Mouse (Mus musculus) lung, postnatal 10 days (tissue): ENCODE measurements around the gene Ankrd53.
"Not testable (repeated sequence)": the region's sequence is repeated elsewhere in the genome, so short reads cannot be mapped to it uniquely, and the experiment has no call there.

Experiments
- DNase-seq: peaks from one replicate; pipeline ENCODE4 v3.0.0; 2021

Gene Ankrd53

DNA sequence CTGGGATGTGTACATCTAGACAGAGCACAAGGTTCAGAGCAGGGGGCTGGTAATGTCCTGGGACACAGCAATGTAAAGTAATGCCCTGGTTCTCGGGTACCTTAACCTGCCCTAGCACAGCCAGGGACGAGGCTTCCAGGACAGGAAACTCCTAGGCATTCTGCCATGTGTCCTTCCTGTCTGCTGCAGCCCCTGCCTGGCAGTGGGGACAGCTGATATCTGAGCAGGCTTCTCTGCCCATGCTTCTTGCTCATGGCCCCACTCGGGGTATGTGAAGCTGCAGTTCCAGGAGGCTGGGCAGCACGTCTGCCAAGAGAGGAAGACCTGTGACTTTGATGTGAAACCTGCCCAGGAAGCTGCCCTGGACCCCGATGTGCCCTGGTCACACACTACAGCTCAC lies 6.0 kb downstream of the Ankrd53 start:
- DNase-seq, result peak; percentile 16

DNA sequence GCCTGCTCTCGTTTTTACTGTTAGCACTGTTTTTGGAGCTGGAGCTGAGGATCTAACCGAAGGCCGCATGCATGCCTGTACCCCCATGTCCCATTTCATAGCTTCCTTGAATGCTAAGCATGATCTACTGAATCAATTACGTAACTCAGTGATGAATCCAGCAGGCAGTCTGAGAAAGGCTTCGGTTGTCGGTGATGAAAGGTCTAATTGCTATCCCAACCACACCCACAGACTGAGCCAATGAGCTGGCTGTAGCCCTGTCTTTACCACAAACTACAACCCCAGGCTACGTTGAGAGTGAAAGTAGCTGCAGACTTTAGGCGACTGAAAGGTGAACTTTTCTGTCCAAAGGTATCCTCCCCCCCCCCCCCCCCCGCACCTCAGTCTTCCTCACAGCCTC lies 11.7 kb downstream of the Ankrd53 start:
- no peak for DNase-seq

DNA sequence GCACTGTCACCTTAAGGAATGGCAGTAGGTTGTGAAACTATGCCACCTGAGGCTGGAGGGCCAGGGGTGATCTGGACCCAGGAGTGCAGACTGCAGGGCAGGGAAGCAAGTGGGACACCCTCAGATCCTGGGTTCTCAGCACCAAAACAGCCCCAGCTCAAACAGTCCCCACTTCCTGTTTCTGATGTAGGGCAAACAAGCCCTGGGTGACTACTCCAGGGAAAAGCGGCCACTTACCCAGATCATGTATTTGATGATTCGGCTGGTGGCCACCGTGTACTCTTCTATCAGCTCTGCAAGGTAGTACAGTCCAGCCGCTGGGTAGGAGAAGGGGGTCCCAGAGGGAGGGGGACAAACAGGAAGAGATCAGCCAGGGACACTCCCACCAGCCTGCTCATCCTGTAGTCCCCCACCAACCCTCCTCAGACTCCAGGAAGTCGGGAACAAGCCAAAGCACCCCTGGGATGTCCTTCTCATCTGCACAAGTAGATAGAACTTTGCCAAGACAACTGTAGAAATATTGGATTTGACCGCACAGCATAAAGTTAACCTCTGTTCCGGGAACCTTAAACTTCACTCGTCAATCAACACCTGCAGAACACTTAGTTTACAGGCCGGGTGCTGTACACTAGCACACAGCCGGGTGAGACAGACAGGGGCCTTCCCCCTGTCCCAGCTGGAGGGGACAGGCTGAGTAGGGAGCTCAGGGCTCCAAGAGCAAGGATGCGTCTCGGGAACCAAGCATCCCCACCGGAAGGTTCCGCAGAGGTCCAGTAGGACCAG lies 12.5 kb downstream of the Ankrd53 start:
- DNase-seq, result peak; percentile 43

DNA sequence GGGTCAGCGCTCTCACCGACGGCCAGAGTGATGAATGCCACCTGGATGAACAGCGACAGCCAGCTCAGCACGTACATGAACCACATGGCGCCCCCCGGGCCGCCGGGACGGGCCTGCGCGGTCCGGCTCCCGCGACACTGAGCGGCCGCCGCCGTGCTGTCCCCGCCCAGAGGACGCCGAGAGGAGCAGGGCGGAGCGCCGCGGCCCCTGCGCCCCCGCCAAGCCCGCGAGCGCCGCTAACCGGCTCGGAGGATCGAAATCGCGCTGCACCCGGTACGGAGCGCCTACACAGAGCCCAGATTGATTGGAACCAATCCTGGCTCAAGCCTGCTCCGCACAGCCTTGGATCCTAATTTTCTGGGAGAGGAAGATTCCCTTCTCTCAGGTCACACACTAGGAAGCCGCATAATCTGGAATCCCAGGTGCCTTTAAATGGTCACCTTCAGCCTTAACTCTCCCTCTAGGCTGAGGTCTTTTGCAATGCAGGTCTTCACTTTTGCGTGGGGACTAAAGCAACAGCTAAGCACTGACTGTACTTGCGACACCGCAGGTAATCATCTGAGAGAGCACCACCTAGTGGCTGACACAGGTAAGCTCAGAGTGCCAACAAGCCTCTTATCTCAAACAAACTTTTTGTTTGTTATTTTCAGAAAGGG lies 13.3 kb downstream of the Ankrd53 start, which contains the start of gene Tex261:
Gene Tex261, minus strand, starts transcription at position 176 of the 656 bp plus-strand sequence.
- DNase-seq, result peak; percentile 94

DNA sequence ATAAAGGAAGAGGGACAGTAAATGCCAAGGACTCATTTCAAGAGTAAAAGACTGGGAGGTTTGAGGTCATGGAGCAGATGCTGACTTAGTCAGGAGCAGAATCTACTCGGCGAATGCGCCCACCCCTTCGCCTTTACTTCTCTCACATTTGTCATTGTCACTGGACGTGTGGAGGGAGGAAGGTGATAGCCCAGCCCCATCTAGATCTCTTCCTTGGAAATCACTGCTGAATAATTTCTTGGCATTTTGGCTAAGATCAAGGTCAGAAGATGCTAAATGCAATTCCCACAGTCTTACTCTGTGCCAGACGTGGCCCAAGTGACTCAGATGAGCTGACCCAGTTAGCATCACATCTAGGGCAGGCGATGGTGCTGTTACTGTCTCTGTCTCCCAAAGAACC lies 15.9 kb downstream of the Ankrd53 start:
- no peak for DNase-seq

DNA sequence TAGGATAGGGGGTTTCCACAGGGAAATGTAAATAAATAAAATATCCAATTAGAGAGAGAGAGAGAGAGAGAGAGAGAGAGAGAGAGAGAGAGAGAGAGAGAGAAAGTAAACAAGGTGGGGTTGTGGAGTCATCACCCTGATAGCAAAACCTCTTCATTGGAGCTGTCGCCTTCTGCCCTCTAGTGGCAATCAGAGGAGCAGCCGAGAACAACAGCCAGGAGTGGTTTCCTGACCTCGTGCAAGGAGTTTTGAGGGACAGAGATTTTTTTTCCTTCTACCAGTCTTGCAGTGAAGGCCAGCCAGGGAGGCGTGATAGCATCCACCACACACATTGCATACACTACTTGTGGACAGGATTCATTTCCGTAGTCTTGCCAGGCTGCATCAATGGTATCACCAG lies 16.6 kb downstream of the Ankrd53 start:
- peak; percentile 75 for DNase-seq

DNA sequence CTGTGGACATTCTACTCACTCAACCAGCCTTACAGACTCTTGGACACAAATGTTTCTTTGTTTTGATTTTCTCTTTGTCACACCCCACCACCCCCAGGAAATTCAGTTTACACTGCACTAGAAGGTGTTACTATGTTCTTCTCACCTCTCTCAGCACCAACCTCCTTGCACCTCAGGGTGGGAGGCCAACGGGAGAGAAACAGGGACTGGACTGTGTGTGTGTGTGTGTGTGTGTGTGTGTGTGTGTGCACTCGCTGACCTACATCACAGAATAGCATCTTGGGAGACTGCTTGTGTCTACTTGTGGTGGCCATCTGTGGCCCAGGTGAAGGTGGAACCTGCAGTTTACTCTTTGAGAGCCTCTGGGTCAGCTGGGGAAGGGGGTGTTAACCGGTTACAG lies 24.0 kb downstream of the Ankrd53 start:
- DNase-seq, result no peak

DNA sequence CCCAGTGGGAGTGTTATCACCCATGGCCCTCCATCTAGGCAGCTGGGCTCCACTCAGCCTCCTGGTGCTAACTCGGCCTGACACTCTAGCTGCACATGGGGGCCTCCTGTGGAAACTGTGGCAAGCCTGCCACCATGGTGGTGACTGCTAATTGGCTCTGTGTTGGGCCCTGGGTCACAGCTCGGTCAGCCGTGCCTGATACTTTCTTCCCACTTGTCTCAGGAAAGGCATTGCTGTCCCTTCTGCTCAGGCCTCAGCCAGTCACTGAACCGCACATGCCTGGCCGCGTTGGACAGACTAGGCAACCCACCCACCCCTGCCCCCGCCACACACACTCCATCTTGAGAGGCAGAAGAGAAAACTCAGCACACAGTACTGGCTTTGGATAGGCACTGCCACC lies 26.1 kb downstream of the Ankrd53 start:
- DNase-seq, result no peak

DNA sequence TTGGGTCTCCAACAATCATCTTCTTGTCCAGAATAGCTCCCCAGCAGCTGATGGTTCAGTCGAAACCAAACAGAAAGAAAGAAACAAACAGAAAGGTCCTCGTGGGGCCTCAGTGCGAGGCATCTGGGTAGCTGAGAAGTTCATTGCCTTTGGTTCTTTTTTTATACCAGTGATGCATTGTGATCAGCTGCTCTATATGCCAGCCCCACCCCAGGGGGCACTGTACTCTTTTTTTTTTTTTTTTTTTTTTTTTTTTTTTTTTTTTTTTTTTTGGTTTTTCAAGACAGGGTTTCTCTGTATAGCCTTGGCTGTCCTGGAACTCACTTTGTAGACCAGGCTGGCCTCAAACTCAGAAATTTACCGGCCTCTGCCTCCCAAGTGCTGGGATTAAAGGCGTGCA lies 28.1 kb downstream of the Ankrd53 start:
- not testable (repeated sequence) for DNase-seq

DNA sequence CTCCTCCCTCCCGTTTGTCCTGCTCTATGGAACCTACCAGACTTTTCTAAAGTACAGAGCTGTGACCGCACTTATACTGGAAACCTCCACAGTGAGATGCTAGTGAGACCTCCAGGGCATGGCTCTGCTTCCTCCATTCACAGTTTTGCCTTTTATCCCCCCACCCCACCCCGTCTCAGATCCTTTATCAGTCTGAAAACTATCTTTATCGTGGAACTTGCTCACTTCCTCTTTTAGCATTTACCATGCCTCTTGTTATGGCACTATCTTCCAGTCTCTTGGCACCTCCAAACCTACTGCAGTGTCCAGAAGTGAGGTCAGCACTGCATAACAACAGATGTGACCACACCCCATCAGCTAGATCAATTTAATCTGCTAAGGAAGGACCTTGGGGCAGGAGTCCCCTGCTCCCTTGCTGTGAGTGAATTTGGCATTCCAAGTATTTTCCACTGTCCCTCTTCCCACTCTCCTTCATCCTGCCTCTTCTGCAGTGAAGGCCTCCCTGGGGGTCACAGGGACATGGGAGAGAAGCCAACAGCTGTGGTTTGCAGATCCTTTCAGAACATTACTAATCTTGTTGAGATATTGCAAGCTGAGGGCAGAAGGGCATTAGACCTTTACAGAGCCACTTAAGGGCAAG lies 28.9 kb downstream of the Ankrd53 start:
- no peak for DNase-seq

DNA sequence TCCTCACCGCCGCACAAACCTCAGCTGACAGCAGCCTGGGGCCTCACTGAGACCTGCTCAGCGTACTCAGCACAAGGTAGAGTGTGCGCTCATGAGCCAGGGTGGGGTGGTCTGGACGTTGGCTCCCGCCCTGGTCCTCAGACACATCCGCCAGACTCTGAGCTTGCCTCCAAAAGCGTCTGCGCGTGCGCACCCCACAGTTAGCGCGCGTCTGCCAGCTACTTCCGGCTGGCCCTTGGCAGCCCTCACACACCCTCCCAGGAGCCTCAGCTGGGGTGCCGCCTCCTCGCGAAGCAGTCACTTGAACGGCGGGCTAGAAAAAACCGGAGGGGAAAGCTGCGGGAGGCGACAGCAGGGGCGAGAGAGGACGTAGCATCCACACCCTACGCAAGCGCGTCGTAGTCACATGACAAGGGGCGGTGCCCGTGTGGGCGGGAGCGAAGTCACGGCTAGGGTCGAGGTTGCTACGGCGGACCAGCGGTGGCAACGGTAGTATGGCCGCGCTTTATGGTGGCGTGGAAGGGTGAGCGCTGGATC lies 32.4 kb downstream of the Ankrd53 start, which contains the start of gene Nagk:
Gene Nagk, plus strand, starts transcription at position 223 of the 537 bp plus-strand sequence.
- DNase-seq, result peak; percentile 96

DNA sequence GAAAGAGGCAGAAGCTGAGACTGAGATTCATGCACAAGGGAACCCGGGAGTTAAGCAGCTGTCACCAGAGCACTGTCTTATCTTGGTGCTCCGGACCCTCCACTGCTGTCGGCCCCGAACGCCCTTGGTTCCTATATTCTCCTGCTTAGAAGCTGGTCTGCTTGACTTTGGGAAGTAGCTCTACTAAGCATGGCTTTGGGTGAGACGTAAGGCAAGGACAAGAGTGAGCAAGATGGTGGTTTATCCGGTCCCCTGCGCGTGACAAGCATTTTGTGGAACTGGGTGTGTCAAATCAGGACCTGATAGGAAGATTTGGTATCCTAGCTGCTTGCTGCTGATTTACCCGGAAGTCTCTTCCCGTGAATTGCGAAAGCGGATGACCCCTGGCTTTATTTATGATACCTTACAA lies 33.1 kb downstream of the Ankrd53 start:
- peak; percentile 50 for DNase-seq

DNA sequence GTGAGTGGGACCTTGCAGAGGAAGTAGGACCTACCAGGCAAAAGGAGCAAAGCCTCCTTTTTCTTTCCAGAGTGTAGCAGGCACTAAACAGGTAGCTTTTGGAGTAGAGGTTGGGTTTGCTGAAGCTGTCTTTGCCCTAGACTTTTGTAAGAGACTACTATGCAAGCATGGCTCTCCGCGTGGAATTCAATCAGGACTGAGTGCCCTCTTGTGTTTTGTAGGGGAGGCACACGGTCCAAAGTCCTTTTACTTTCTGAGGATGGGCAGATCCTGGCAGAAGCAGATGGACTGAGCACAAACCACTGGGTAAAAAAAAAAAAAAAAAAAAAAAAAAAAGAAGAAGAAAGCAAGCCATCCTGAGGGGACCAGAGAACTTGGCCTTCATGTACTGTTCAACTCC lies 34.2 kb downstream of the Ankrd53 start:
- no peak for DNase-seq

DNA sequence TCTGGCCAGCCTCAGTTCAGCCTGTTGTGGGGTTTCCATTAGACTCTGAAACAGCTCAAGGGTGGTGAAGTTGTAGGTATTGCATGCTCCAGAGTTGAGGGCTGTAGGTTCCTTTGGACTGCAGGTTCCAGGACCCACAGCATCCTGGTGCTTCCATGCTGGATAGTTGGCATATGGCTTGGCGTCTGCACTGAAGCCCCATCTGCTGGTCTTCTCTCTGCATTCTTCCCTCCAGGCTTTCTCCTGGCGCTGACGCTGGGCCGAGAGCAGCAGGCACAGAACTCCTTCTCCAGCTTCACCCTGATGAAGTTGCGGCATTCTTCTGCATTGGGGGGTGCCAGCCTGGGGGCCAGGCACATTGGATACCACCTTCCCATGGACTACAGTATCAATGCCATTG lies 39.6 kb downstream of the Ankrd53 start:
- DNase-seq, result no peak

DNA sequence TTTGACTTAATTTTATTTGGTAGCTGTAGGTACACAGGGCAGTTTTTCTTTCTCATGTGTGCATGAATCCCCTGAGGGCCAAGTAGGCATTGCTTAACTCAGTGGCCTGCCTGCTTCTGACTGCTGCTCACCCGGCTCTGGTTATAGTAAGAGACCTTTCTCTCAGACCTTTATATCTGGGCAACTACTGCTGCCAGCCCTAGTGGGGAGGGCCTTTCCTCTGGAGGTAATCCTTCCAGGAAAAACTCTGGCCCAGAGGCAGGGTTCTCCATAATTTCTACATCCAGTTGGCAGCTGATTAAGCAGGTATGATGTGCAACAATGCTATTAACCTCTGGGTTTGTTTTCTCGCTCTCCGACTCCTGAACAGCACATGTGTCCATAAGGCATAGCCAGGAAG lies 40.4 kb downstream of the Ankrd53 start:
- DNase-seq, result no peak

DNA sequence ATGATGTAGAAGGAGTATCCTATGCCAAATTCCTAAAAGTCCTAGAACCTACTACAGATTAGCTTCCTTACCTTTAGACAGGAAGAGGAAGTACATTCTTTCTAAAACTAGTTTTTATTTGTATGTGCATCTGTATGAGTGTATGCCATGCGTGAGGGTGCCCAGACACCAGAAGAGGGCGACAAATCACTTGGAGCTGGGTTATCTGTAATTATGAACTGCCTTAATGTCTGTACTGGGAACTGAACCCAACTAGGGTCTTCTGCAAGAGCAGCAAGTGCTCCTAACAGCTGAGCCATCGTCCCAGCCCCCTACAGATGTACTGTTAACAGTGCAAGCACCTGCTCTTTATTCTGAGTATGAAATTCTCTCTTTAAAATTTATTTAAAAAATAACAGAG lies 53.4 kb downstream of the Ankrd53 start:
- DNase-seq, result no peak
